Mouse (Mus musculus): ENCODE data around the gene Cenpm.

Cenpm gene

DNA sequence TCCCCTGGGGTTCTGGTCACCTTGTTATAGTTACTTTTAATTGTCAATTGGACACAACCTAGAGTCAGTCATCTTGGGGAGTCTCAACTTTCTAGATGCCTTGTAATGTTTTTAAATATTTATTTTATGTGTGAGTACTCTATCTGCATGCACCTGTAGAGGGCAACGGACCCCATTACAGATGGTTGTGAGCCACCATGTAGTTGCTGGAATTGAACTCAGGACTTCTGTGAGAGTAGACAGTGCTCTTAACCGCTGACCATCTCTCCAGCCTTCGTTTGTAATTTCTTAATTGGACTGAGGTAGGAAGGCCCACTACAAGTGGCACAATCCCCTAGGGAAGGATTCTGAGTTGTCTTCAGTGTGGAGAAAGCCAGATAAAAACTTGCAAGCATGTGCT is 1.2 kb downstream of the Cenpm start:
- DNase-seq (ENCODE audit: low spot score) = no peak

DNA sequence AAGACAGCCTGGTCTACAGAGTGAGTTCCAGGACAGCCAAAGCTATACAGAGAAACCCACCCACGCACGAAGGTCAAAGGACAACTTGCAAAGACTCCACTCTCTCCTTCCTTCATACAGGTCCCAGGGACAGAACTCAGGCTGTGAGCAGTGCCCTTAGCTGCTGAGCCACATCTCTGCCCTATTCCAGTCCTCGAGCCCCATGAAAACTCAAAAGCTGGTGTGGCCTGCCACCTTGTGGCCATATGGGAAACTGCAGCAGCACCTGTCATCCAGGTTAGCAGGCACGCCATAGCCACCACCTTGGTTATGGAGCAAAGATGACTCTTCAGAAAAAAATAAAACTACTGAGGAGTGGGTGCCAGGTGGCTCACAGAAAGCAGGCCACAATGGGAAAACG is 8.0 kb downstream of the Cenpm start:
- peak; percentile 83 for DNase-seq (ENCODE audit: low spot score)

DNA sequence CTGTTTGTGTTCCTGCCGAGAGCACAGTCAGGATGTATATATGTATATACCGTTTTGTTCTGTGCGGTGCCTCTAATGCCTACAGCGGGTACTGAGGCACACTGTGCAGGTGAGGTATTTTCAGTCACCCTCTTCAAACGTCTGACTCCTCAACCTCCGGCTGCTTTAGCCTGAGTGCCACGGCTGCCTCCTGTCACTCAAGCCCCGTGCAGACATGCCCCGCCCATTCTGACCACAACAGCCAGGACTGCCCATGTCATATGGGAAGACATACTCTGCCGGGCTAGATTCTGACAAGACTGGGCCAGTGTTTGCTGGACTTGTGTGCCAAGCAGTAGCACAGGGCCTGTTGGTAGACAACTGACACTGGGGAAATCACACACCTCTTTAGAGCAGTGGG is 8.9 kb downstream of the Cenpm start:
- no peak for DNase-seq (ENCODE audit: low spot score)

DNA sequence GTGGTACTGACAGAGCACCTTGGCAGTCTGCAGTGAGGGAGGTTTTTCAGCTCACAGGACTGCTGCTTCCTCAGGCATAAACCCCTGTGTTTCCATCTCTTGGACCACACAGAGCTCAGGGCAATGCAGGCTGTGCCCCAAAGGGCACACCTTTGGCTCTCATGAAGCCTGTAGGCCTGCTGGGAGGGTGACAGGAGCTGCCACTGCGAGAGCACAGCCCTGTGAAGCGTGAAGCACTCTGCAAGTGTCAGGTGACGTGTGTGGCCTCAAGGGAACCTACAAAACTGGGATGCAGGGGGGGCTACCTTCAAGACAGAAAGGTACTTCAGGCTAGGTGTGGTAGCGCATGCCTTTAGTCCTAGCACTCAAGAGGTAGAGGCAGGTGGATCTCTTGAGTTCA is 11.9 kb downstream of the Cenpm start:
- DNase-seq (ENCODE audit: low spot score) = no peak

- DNase-seq (ENCODE audit: low spot score) = no peak
Observed at GRCm38 (mm10) chr15:82231591-82232378, 12.8 kb downstream of the Cenpm start.

DNA sequence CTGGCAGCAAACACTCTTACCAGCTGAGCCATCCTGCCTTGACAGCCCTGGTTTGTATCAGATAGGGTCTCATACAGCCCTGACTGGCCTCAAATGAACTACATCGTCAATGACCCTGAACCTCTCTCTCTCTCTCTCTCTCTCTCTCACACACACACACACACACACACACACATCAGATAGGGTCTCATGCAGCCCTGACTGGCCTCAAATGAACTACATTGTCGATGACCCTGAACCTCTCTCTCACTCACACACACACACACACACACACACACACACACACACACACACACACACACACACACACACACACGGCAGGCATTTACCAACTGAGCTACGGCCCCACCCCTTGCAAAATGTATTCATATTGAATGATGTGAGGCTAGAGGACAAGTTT is 13.4 kb downstream of the Cenpm start:
- DNase-seq (ENCODE audit: low spot score) = no peak

DNA sequence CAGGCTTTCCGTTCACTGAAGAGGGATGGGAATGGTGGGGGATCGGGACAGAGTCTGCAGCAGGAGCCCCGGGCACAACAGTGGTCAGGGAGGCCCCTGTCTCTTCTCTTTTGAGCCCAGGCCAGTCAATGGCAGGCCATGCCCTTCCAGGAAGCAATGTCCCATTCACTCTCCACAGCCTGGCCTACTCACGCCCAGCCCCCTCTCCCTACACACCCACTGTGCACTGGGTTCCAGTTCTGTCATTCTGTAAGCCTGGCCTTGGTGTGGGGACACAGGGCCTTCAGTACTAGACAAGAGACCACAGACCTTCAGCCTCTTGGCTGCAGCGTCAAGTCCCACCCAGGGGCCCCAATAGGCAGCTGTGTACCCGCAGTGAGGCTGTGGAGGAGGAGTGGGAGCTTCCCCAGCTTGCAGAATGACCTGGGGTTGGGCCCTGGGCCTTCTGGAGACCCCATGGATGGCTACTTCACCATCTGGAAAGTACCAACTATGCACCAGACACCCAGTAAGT is 14.4 kb downstream of the Cenpm start:
- DNase-seq (ENCODE audit: low spot score) = no peak

GRCm38 (mm10) chr15:82229542-82230045 is 15.0 kb downstream of the Cenpm start:
- DNase-seq (ENCODE audit: low spot score) = no peak

- DNase-seq (ENCODE audit: low spot score) = no peak
Observed at GRCm38 (mm10) chr15:82225769-82226168, 18.8 kb downstream of the Cenpm start.

DNA sequence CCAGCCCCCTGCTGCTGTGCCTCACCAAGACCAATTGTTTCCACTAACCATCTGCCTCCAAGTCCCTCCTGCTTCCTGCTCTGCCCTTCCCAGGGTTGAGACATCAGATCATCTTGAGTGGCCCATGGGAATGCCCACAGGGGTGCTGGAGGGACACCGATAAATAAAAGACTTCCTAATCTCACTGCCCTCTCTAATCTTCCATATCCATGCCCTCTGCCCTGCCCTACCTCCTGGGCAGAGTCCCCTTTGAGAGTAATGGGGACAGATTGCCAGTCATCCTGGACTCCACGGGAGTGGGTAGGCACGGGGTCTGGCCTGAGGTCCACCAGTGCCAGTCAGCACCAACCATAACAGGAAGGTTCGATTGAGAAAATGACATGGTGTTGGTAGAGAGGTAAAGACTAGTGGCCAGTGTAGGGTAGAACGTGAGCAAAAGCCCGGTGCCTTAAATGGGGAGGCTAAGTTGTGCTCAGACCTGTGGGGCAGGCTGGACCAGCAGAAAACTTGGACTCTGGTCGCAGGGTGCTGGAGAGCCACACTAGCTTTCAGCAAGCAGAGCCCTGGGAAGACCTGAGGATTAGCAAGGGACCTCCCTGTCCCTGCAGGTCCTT is 19.8 kb downstream of the Cenpm start:
- DNase-seq (ENCODE audit: low spot score) = no peak

DNA sequence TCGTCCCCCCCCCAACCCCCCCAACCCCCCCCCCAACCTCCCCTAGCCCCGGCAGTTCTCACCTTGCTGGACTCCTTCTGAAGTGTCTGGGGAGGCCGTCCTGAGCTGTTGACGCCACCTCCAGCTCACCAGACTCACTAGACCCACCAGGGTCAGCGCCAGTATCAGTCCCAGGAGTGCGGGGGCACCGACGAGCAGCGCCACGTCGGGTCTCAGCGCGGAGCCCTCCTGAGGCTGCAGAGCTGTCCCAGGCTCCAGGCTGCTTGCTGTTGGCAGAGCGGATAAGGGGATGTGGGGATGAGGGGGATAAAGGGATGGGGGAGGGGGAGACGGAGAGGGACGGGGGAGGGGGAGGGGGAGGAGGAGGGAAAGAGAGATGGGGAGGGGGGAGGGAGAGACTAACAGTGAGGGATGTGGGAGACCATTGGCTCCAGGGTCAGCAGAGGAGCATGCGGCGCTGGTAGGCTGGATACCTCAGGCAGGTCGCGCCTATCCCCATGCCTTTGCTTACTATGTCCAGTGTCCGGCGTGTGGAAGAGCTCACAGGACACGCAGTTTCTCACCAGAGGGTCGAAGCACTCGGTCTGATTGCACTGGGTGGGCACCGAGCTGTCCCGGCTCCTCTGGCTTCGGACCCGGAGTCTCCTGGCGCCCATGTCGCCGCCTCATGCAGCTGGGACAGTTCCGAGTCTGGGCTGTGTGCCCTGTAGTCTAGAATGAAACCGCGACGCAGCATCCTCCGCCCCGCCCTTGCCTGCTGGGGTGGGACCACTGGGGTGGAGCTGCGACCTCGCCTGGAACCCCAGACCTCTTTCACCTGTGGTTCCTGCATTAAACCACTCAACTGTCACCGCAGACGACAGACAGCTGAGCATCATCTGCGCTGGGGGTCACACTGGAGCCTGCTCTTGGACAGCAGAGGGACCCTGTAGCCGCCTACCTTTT is 20.6 kb downstream of the Cenpm start, which contains the start of gene Tnfrsf13c:
Tnfrsf13c (minus strand) TSS at position 713 of the 945 bp plus-strand sequence.
- no peak for DNase-seq (ENCODE audit: low spot score)

DNA sequence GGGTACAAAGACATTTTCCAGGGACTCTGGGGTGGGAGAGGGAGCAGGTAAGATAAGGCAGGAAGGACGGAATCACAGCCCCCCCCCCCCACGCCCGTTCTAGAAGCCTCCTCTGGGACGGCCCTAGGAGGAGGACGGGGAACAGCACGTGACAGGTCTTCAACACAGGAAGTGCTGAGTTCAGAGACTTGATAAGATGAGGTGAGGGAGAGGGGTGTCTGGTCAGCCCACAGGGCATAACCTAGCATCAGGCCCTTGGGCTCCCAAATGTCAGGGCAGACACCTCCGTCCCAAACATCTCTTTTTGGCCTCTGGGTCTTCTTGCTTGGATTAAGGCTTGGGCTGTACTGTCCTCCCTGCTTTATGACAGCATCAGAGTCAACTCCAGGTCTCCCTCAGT is 21.3 kb downstream of the Cenpm start:
- DNase-seq (ENCODE audit: low spot score) = no peak

- no peak for DNase-seq (ENCODE audit: low spot score)
Observed at GRCm38 (mm10) chr15:82221104-82221860, 23.3 kb downstream of the Cenpm start.

DNA sequence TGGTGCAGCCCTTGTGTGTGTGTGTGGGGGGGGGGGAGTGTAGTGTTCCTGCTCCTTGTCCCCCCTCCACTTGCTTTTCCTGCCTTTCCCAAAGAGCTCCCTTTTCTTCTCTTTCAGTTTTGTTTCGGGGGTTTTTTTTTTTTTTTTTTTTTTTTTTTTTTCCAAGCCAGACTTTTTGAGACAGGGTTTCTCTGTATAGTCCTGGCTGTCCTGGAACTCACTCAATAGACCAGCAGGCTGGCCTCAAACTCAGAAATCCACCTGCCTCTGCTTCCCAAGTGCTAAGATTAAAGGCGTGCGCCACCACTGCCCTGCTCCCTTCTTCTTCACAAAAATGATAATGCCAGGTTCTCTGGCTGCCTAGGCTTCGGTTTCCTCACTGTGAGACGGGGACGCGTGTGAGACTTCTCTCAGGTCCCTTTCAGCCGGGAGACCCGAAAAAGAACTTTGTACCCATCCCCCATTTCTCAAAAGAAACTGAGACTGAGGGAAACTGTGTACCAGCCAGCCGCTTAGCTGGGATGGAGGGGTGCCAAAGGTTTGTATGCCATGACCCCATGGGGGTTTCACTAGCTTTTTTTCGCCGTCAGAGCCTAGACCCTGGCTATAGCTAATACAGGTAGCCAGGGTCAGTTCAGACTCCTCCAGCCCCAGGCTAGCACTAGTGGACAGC is 24.4 kb downstream of the Cenpm start:
- no peak for DNase-seq (ENCODE audit: low spot score)

DNA sequence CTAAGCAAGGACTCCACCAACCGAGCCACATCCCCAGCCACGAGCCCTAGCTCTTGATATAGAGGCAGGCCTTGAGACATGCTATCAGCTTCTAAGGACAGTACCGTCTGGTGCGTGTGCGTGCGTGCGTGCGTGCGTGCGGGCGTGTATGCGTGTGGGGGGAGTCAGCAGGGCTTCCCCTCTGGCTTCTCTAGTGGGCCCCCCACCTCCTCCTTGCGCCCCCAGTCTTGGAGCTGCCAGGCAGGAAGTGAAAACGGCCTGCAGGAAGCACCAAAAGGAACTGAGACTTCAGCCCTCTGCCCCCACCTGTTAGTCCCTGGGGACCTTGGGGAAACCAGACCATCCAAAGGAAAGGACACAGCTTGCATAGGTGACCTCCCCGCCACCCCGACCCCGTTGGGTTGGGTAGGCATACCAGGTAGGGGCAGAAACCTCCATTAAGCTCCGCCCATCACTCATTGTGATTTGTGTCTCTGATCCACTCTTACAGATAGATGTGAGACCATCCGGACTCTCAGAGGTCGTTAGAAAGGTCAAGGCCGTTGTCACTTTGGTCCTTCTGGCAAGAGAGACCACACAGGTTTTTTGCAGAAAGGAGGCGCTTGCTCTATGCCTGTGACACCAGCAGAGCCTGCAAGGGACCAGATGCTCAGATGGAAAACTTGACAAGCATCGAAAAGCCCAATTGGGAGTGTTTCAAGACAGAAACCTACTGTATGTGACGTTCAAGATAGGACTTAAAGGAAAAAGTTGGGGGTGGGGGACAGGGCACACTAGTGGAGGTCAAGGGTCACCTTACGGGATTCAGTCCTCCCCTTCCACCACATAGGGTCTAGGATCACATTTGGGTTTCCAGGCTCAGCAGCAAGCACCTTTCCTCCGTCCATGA is 25.5 kb downstream of the Cenpm start:
- DNase-seq (ENCODE audit: low spot score) = no peak

- DNase-seq (ENCODE audit: low spot score) = no peak
Observed at GRCm38 (mm10) chr15:82217980-82218379, 26.6 kb downstream of the Cenpm start.

- no peak for DNase-seq (ENCODE audit: low spot score)
Observed at GRCm38 (mm10) chr15:82217039-82217438, 27.5 kb downstream of the Cenpm start.

- DNase-seq (ENCODE audit: low spot score) = no peak
Observed at GRCm38 (mm10) chr15:82216142-82216827, 28.3 kb downstream of the Cenpm start.

Data from layer of hippocampus, adult 11-12 months (tissue).